Mouse (Mus musculus) liver, postnatal 0 days (tissue): ENCODE measurements around the gene Gm16253.

ENCODE experiments used
- CTCF ChIP-seq: sonication (generic); IDR thresholded peaks from 2 replicates; pipeline ENCODE4 v1.5.1; 2016; ENCODE audit warnings: antibody characterized with exemption, low read depth
- EP300 ChIP-seq: IDR thresholded peaks from 2 replicates; pipeline ENCODE4 v1.6.1; 2016; ENCODE audit warnings: antibody characterized with exemption, low read depth, mild to moderate bottlenecking

- peak; percentile 60 for TF ChIP-seq CTCF
- no peak for TF ChIP-seq EP300
Measured at GRCm38 (mm10) chr3:96541328-96542078, 35.3 kb upstream of the Gm16253 start.
